Mouse (Mus musculus) limb, embryonic 14.5 days (tissue): ENCODE results near the gene Magi1. TPM values are rescaled to one million over a fixed set of nuclear protein-coding genes. Genes with fewer than 3 reads are reported as not detected.

ENCODE experiments used
- ATAC-seq: fragments of 200-750 bp; cut with Nextera tagmentation; 2 replicates; pipeline ENCODE4 v1.8.0; 2017; ENCODE audit warnings: low read depth, moderate number of reproducible peaks, moderate TSS enrichment; ENCODE audit not compliant: low FRiP score
- DNase-seq: peaks from one replicate; pipeline ENCODE4 v3.0.0-alpha.2; 2015; ENCODE audit warnings: low spot score
- H3K27ac ChIP-seq: fragments of 300-500 bp; sonication (generic); replicated peaks from 2 replicates; pipeline ENCODE4 v1.5.1; 2014; ENCODE audit warnings: low read depth, mild to moderate bottlenecking, low read length, moderate library complexity, mixed read lengths
- H3K27me3 ChIP-seq: fragments of 300-500 bp; sonication (generic); 2 replicates; pipeline ENCODE4 v1.6.1; 2014; ENCODE audit warnings: low read length, mixed read lengths; ENCODE audit not compliant: control insufficient read depth, insufficient read depth
- H3K36me3 ChIP-seq: fragments of 300-500 bp; sonication (generic); 2 replicates; pipeline ENCODE4 v1.6.1; 2014; ENCODE audit warnings: mild to moderate bottlenecking, low read length, moderate library complexity, mixed read lengths; ENCODE audit not compliant: control insufficient read depth, insufficient read depth
- H3K4me1 ChIP-seq: fragments of 300-500 bp; sonication (generic); 2 replicates; pipeline ENCODE4 v1.6.1; 2014; ENCODE audit warnings: antibody characterized with exemption, low read length, mixed read lengths; ENCODE audit not compliant: control insufficient read depth, insufficient read depth
- H3K4me2 ChIP-seq: fragments of 300-500 bp; sonication (generic); replicated peaks from 2 replicates; pipeline ENCODE4 v1.6.1; 2014; ENCODE audit warnings: low read depth, mild to moderate bottlenecking, low read length, moderate library complexity; ENCODE audit not compliant: severe bottlenecking
- H3K4me3 ChIP-seq: fragments of 300-500 bp; sonication (generic); replicated peaks from 2 replicates; pipeline ENCODE4 v1.5.1; 2014; ENCODE audit warnings: low read length
- H3K9ac ChIP-seq: fragments of 300-500 bp; sonication (generic); 2 replicates; pipeline ENCODE4 v1.6.1; 2014; ENCODE audit warnings: mild to moderate bottlenecking, low read depth, low read length, moderate library complexity; ENCODE audit not compliant: severe bottlenecking
- H3K9me3 ChIP-seq: fragments of 300-500 bp; sonication (generic); 2 replicates; pipeline ENCODE4 v1.6.1; 2016; ENCODE audit warnings: low read length; ENCODE audit not compliant: control insufficient read depth
- POLR2A ChIP-seq: fragments of 200-500 bp; IDR thresholded peaks from 2 replicates; pipeline ENCODE4 v1.8.0; 2012; ENCODE audit warnings: inconsistent platforms, mild to moderate bottlenecking, moderate library complexity, borderline replicate concordance; ENCODE audit not compliant: insufficient read depth, insufficient read length; ENCODE audit errors: extremely low read depth
- WGBS: fragments of 180-500 bp; shearing (Covaris S2); extraction: QIAGEN DNeasy Blood & Tissue Kit; methylation state at CpG from one replicate; pipeline ENCODE4 v1.1.7; 2014; 5-methylcytosine and 5-hydroxymethylcytosine counted together
- polyA plus RNA-seq, 2 experiments: library from polyadenylated mRNA; depleted of rRNA in 1 of 2; stranded (reverse) in 1 of 2; unstranded in 1 of 2; fragments of >200 nt; fragmentation: Nextera tagmentation in 1 of 2; extraction: Ambion mirVana in 1 of 2; gene quantifications; 2 replicates each; pipeline versions ENCODE4 v1.2.1 to v1.2.3; 2012 to 2014

Gene Magi1
- polyA plus RNA-seq, 2 experiments: 9.7 to 15.0 TPM

- no peak for TF ChIP-seq POLR2A
- no peak for DNase-seq
- Histone ChIP-seq H3K4me3 (no peak overlapping the region), H3K4me1 (peaks cover 26% of the 10 kb centered on the region), H3K4me2 (no peak overlapping the region), H3K9me3 (no peaks in the 10 kb centered on the region), H3K27ac (no peak overlapping the region), H3K9ac (no peak overlapping the region), H3K27me3 (peaks cover 11% of the 10 kb centered on the region), H3K36me3 (no peaks in the 10 kb centered on the region)
- ATAC-seq: no peak
- 33% methylated on average over 4 of the region's 4 CpGs for WGBS
Measured at GRCm38 (mm10) chr6:93719532-93719931, 564.2 kb downstream of the Magi1 start.

- Histone ChIP-seq H3K36me3 (no peaks in the 10 kb centered on the region), H3K4me1 (peaks cover 26% of the 10 kb centered on the region), H3K27me3 (peaks cover 11% of the 10 kb centered on the region), H3K9me3 (no peaks in the 10 kb centered on the region), H3K4me2 (no peak overlapping the region), H3K9ac (no peak overlapping the region), H3K27ac (no peak overlapping the region), H3K4me3 (no peak overlapping the region)
- WGBS: 20% methylated on average over 5 of the region's 5 CpGs
- DNase-seq (no peak), ATAC-seq (no peak)
- no peak for TF ChIP-seq POLR2A
Measured at GRCm38 (mm10) chr6:93718385-93718784, 565.3 kb downstream of the Magi1 start.

- no peaks in the 10 kb centered on the region for H3K36me3 ChIP-seq
- H3K4me1 ChIP-seq: peaks cover 26% of the 10 kb centered on the region
- ATAC-seq: 0 out of 2 replicates have a peak, but pooled peaks have one; percentile 33
- no peaks in the 10 kb centered on the region for H3K9me3 ChIP-seq
- no peak overlapping the region for H3K4me2 ChIP-seq
- no peak overlapping the region for H3K9ac ChIP-seq
- WGBS: 44% methylated on average over 7 of the region's 7 CpGs
- TF ChIP-seq POLR2A: no peak
- peaks cover 11% of the 10 kb centered on the region for H3K27me3 ChIP-seq
- H3K4me3 ChIP-seq: no peak overlapping the region
- no peak for DNase-seq
- H3K27ac ChIP-seq: no peak overlapping the region
Measured at GRCm38 (mm10) chr6:93717826-93718375, 565.8 kb downstream of the Magi1 start.

GRCm38 (mm10) chr6:93716686-93717625 is 566.8 kb downstream of the Magi1 start:
- peak overlapping the region; percentile 25 for H3K4me3 ChIP-seq
- TF ChIP-seq POLR2A: no peak
- peak overlapping the region; percentile 13 for H3K9ac ChIP-seq
- H3K36me3 ChIP-seq: no peaks in the 10 kb centered on the region
- no peak overlapping the region for H3K27ac ChIP-seq
- ATAC-seq (no peak; the same call in 1 of the 2 replicates), DNase-seq (no peak)
- 10% methylated on average over 24 of the region's 24 CpGs for WGBS
- H3K4me1 ChIP-seq: peaks cover 26% of the 10 kb centered on the region
- H3K27me3 ChIP-seq: peaks cover 11% of the 10 kb centered on the region
- H3K9me3 ChIP-seq: no peaks in the 10 kb centered on the region
- H3K4me2 ChIP-seq: peak overlapping the region; percentile 36
